Mouse (Mus musculus): ENCODE results near the gene Map7.

GRCm38 (mm10) chr10:20101456-20101855, 46.8 kb upstream of the Map7 start:
- no peak for TF ChIP-seq POLR2A (IDR thresholded peaks at IDR 0.05; ENCODE audit: borderline replicate concordance, extremely low read depth, low read depth, low read length)
- TF ChIP-seq CTCF (IDR thresholded peaks at IDR 0.05; ENCODE audit: insufficient read depth, low read length), result no peak
